Mouse (Mus musculus): Measurements from ENCODE around the gene Tmem240.

Gene Tmem240

GRCm38 (mm10) chr4:155746575-155747490, 12.2 kb downstream of the Tmem240 start:
- TF ChIP-seq GATA4 (IDR thresholded peaks at IDR 0.05; ENCODE audit: insufficient replicate concordance, low read length): no peak

- TF ChIP-seq GATA4 (IDR thresholded peaks at IDR 0.05; ENCODE audit: insufficient replicate concordance, low read length): no peak
Observed at GRCm38 (mm10) chr4:155757011-155757410, 22.4 kb downstream of the Tmem240 start.

- TF ChIP-seq GATA4 (IDR thresholded peaks at IDR 0.05; ENCODE audit: insufficient replicate concordance, low read length): no peak
Observed at GRCm38 (mm10) chr4:155759862-155760612, 25.4 kb downstream of the Tmem240 start.

- no peak; the same call in 1 of the 2 replicates for TF ChIP-seq GATA4 (IDR thresholded peaks at IDR 0.05; ENCODE audit: insufficient replicate concordance, low read length)
Observed at GRCm38 (mm10) chr4:155760613-155761355, 26.2 kb downstream of the Tmem240 start, which contains the start of gene Atad3a. TSS of gene Atad3a (minus strand) at chr4:155761093.

- no peak for TF ChIP-seq GATA4 (IDR thresholded peaks at IDR 0.05; ENCODE audit: insufficient replicate concordance, low read length)
Observed at GRCm38 (mm10) chr4:155761356-155762099, 26.9 kb downstream of the Tmem240 start.

GRCm38 (mm10) chr4:155762357-155762756, 27.8 kb downstream of the Tmem240 start:
- no peak for TF ChIP-seq GATA4 (IDR thresholded peaks at IDR 0.05; ENCODE audit: insufficient replicate concordance, low read length)

GRCm38 (mm10) chr4:155769496-155769879, 34.9 kb downstream of the Tmem240 start:
- no peak for TF ChIP-seq GATA4 (IDR thresholded peaks at IDR 0.05; ENCODE audit: insufficient replicate concordance, low read length)

- TF ChIP-seq GATA4 (IDR thresholded peaks at IDR 0.05; ENCODE audit: insufficient replicate concordance, low read length): no peak; the same call in 1 of the 2 replicates
Observed at GRCm38 (mm10) chr4:155769880-155770512, 35.4 kb downstream of the Tmem240 start.

- no peak; the same call in 1 of the 2 replicates for TF ChIP-seq GATA4 (IDR thresholded peaks at IDR 0.05; ENCODE audit: insufficient replicate concordance, low read length)
Observed at GRCm38 (mm10) chr4:155770626-155771025, 36.0 kb downstream of the Tmem240 start.

- no peak for TF ChIP-seq GATA4 (IDR thresholded peaks at IDR 0.05; ENCODE audit: insufficient replicate concordance, low read length)
Observed at GRCm38 (mm10) chr4:155771706-155772105, 37.1 kb downstream of the Tmem240 start.

- TF ChIP-seq GATA4 (IDR thresholded peaks at IDR 0.05; ENCODE audit: insufficient replicate concordance, low read length): no peak
Observed at GRCm38 (mm10) chr4:155772786-155773185, 38.2 kb downstream of the Tmem240 start.

- no peak for TF ChIP-seq GATA4 (IDR thresholded peaks at IDR 0.05; ENCODE audit: insufficient replicate concordance, low read length)
Observed at GRCm38 (mm10) chr4:155773335-155774078, 38.9 kb downstream of the Tmem240 start.

- TF ChIP-seq GATA4 (IDR thresholded peaks at IDR 0.05; ENCODE audit: insufficient replicate concordance, low read length): no peak
Observed at GRCm38 (mm10) chr4:155774280-155774754, 39.7 kb downstream of the Tmem240 start, which contains the start of gene Vwa1. TSS of gene Vwa1 (minus strand) at chr4:155774698.
